Mouse (Mus musculus) ovary, adult 18-20 months (tissue): ENCODE data around the gene Gpkow.

ENCODE experiments used
- DNase-seq: peaks from one replicate; pipeline ENCODE4 v3.0.0; 2022; ENCODE audit warnings: low spot score, mixed read lengths

The Gpkow gene

GRCm38 (mm10) chrX:7696954-7697381 lies at the start of gene Gpkow:
Gpkow (plus strand) TSS chrX:7697131.
- DNase-seq = peak; percentile 82

GRCm38 (mm10) chrX:7648671-7649304 lies 48.1 kb upstream of the Gpkow start:
- peak; percentile 83 for DNase-seq

GRCm38 (mm10) chrX:7657221-7657639 lies 39.7 kb upstream of the Gpkow start, which contains the start of gene Prickle3:
Prickle3 (plus strand) TSS chrX:7657260.
- DNase-seq = peak; percentile 31

GRCm38 (mm10) chrX:7658031-7658784 lies 38.7 kb upstream of the Gpkow start:
- DNase-seq = peak; percentile 29

GRCm38 (mm10) chrX:7658785-7659589 lies 37.9 kb upstream of the Gpkow start:
- DNase-seq = no peak

GRCm38 (mm10) chrX:7661086-7661485 lies 35.8 kb upstream of the Gpkow start:
- DNase-seq = no peak

DNA sequence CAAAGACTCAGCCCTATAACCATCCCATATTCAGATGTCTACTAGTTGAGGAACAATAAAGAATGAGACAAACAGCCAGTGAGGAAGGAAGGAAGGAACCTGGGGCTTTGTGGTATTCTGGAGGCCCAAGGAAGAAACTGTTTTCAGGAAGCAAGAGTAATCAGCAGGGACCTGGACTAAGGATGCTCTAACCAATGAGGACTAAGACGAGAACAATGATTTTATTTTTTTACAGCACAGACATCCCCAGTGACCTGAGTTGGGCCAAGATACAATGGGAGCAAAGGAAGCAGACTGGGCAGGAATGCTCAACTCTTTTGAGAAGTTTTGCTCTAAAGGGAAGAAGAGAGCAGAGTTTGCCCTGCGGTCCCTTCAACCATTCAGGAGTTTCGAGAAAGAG lies 34.0 kb upstream of the Gpkow start:
- no peak for DNase-seq

GRCm38 (mm10) chrX:7664791-7665190 lies 32.1 kb upstream of the Gpkow start:
- DNase-seq = no peak

GRCm38 (mm10) chrX:7665739-7666502 lies 31.0 kb upstream of the Gpkow start:
- DNase-seq = no peak

GRCm38 (mm10) chrX:7670390-7670881 lies 26.5 kb upstream of the Gpkow start:
- DNase-seq = peak; percentile 58

DNA sequence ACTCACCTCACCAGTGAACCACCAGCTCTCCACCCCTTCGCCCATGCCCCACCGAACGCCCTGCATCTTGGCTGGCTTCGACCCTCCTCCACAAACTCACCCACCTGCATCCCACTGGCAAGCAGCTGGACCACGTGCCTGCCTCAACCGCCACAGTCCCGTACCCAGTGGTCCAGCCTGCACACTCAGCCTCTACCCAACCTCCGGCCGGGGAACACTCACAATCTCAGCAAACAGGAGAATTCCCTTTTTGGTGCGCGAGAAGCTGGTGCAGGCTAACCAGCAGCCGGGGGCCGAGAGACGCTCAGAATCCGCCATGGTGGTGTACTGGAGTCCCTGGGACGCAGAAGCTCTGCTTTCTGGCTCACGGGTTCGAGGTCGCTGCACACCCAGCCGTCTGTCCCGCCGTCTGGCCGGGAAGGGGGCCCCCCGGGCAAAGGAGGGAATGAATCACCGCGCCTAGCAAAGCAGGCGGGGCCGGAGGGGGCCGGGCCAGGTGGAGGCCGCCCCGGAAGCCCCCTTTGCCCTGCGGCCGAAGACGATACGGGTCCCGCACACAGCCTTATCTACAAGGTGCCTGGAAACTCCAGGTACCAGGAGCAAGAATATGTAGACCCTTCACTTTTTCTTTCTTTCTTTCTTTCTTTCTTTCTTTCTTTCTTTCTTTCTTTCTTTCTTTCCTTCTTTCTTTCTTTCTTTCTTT lies 25.9 kb upstream of the Gpkow start, which contains the start of gene Plp2:
Gene Plp2, minus strand, starts transcription at position 470 of the 703 bp plus-strand sequence.
- peak; percentile 41 for DNase-seq

DNA sequence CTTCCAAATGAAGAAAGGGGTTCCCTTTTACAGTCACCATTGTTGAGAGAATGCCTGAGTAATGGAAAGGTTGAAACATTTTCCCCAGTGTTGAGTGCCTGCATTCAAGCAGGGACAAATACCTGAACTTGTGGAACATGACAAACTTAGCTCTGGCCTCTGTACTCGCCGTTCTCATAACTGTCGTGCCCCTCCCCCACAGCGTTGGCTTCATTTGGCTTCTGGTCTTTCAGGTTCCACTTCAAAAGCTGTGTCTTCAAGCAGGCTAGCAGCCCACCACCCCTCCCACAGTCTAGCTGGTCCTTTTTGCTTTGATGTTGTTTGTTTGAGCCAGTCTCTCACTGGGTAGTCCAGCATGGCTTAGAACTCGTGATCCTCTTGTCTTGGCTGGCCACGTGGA lies 24.2 kb upstream of the Gpkow start:
- no peak for DNase-seq

- no peak for DNase-seq
Observed at GRCm38 (mm10) chrX:7673578-7674281, 23.2 kb upstream of the Gpkow start.

DNA sequence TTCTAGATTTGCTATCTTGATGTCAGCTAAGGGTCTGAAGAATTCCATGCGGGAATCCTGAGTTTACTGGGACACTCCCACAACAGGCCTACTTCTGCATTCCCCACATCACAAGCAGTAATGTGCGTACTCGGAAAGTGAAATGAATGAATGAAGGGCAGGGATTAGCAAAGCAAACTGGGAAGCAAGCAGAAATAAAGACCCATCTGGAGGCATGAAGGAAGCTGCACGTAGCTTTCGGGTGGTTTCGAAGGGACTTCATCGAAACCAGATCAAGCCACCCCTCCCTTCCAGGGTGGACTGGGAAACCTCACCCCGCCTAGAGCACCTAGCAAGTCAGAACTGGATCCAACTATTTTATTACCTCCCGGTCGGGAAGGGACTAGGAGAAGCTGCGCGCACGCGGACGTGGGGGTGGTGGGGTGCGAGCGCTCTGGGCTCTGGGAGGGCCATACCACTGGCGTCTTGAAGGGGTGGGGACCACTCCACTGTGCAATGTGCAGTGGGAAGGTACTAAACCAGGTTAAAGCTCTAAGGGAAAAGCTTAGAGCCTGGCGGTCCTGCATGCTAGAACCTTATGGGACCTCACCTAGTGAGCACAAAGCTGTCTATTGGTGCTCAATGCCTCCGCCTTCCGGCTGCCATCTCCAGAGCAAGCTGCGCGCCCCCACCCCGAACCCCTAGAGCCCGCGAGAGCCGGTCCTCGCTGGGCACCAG lies 22.5 kb upstream of the Gpkow start:
- no peak for DNase-seq

GRCm38 (mm10) chrX:7675001-7675380 lies 21.9 kb upstream of the Gpkow start:
- DNase-seq = no peak

- no peak for DNase-seq
Observed at GRCm38 (mm10) chrX:7678986-7679385, 17.9 kb upstream of the Gpkow start.

DNA sequence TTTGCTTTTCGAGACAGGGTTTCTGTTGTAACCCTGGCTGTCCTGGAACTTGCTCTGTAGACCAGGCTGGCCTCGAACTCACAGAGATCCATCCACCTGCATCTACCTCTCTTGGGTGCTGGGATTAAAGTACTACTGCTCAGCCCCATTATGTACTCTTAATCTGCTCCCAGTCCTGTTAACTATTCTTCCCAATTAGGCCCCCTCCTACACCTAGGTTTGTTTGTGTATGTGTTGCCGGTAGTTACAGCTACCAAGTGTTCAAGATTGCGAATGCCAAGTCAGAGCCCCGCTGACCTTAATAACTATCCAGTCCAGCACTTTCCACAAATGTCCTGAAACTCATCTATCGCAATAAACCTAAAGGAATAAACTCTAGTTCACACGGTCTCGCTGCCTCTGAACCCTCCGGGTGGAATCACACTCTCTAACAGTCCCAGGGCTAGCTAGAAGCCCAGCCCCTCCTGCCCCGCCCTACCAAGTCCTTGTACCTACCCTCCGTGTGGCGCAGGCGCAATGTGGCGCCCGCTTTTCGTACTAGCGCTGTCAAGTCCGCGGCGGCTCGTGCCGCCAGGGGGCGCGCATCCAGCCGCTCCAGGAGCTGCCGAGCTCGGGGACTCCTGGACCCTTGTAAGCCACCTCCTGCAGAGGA lies 17.4 kb upstream of the Gpkow start:
- DNase-seq = peak; percentile 82

GRCm38 (mm10) chrX:7680057-7680412 lies 16.9 kb upstream of the Gpkow start:
- no peak for DNase-seq

- no peak for DNase-seq
Observed at GRCm38 (mm10) chrX:7680864-7681263, 16.1 kb upstream of the Gpkow start, which contains the start of gene Magix. Magix (minus strand) TSS chrX:7681251.
